Mouse (Mus musculus) limb, embryonic 14.5 days (tissue): ENCODE measurements around the gene Id2. TPM values are rescaled to one million over a fixed set of nuclear protein-coding genes. Genes with fewer than 3 reads are reported as not detected.

Experiments
- ATAC-seq: fragments of 200-750 bp; cut with Nextera tagmentation; 2 replicates; pipeline ENCODE4 v1.8.0; 2017; ENCODE audit warnings: low read depth, moderate number of reproducible peaks, moderate TSS enrichment; ENCODE audit not compliant: low FRiP score
- DNase-seq: peaks from one replicate; pipeline ENCODE4 v3.0.0-alpha.2; 2015; ENCODE audit warnings: low spot score
- H3K27ac ChIP-seq: fragments of 300-500 bp; sonication (generic); replicated peaks from 2 replicates; pipeline ENCODE4 v1.5.1; 2014; ENCODE audit warnings: low read depth, mild to moderate bottlenecking, low read length, moderate library complexity, mixed read lengths
- H3K27me3 ChIP-seq: fragments of 300-500 bp; sonication (generic); 2 replicates; pipeline ENCODE4 v1.6.1; 2014; ENCODE audit warnings: low read length, mixed read lengths; ENCODE audit not compliant: control insufficient read depth, insufficient read depth
- H3K36me3 ChIP-seq: fragments of 300-500 bp; sonication (generic); 2 replicates; pipeline ENCODE4 v1.6.1; 2014; ENCODE audit warnings: mild to moderate bottlenecking, low read length, moderate library complexity, mixed read lengths; ENCODE audit not compliant: control insufficient read depth, insufficient read depth
- H3K4me1 ChIP-seq: fragments of 300-500 bp; sonication (generic); 2 replicates; pipeline ENCODE4 v1.6.1; 2014; ENCODE audit warnings: antibody characterized with exemption, low read length, mixed read lengths; ENCODE audit not compliant: control insufficient read depth, insufficient read depth
- H3K4me2 ChIP-seq: fragments of 300-500 bp; sonication (generic); replicated peaks from 2 replicates; pipeline ENCODE4 v1.6.1; 2014; ENCODE audit warnings: low read depth, mild to moderate bottlenecking, low read length, moderate library complexity; ENCODE audit not compliant: severe bottlenecking
- H3K4me3 ChIP-seq: fragments of 300-500 bp; sonication (generic); replicated peaks from 2 replicates; pipeline ENCODE4 v1.5.1; 2014; ENCODE audit warnings: low read length
- H3K9ac ChIP-seq: fragments of 300-500 bp; sonication (generic); 2 replicates; pipeline ENCODE4 v1.6.1; 2014; ENCODE audit warnings: mild to moderate bottlenecking, low read depth, low read length, moderate library complexity; ENCODE audit not compliant: severe bottlenecking
- H3K9me3 ChIP-seq: fragments of 300-500 bp; sonication (generic); 2 replicates; pipeline ENCODE4 v1.6.1; 2016; ENCODE audit warnings: low read length; ENCODE audit not compliant: control insufficient read depth
- POLR2A ChIP-seq: fragments of 200-500 bp; IDR thresholded peaks from 2 replicates; pipeline ENCODE4 v1.8.0; 2012; ENCODE audit warnings: inconsistent platforms, mild to moderate bottlenecking, moderate library complexity, borderline replicate concordance; ENCODE audit not compliant: insufficient read depth, insufficient read length; ENCODE audit errors: extremely low read depth
- WGBS: fragments of 180-500 bp; shearing (Covaris S2); extraction: QIAGEN DNeasy Blood & Tissue Kit; methylation state at CpG from one replicate; pipeline ENCODE4 v1.1.7; 2014; 5-methylcytosine and 5-hydroxymethylcytosine counted together
- polyA plus RNA-seq, 2 experiments: library from polyadenylated mRNA; depleted of rRNA in 1 of 2; stranded (reverse) in 1 of 2; unstranded in 1 of 2; fragments of >200 nt; fragmentation: Nextera tagmentation in 1 of 2; extraction: Ambion mirVana in 1 of 2; gene quantifications; 2 replicates each; pipeline versions ENCODE4 v1.2.1 to v1.2.3; 2012 to 2014

The Id2 gene
- polyA plus RNA-seq, 2 experiments, result 165 to 317 TPM

- no peaks in the 10 kb centered on the region for H3K27me3 ChIP-seq
- no peaks in the 10 kb centered on the region for H3K4me1 ChIP-seq
- H3K27ac ChIP-seq, result no peak overlapping the region
- no peak overlapping the region for H3K4me2 ChIP-seq
- WGBS, result 24% methylated on average over 4 of the region's 4 CpGs
- DNase-seq (no peak), ATAC-seq (no peak)
- H3K9me3 ChIP-seq, result no peaks in the 10 kb centered on the region
- H3K9ac ChIP-seq, result no peak overlapping the region
- H3K36me3 ChIP-seq, result no peaks in the 10 kb centered on the region
- H3K4me3 ChIP-seq, result no peak overlapping the region
- no peak for TF ChIP-seq POLR2A
Measured at GRCm38 (mm10) chr12:25086966-25087365, 10.0 kb downstream of the Id2 start.

- DNase-seq (no peak), ATAC-seq (no peak; the same call in 1 of the 2 replicates)
- TF ChIP-seq POLR2A, result no peak
- Histone ChIP-seq H3K4me3 (no peak overlapping the region), H3K27me3 (no peaks in the 10 kb centered on the region), H3K27ac (no peak overlapping the region), H3K4me2 (peak overlapping the region; percentile 30), H3K4me1 (no peaks in the 10 kb centered on the region), H3K9ac (no peak overlapping the region), H3K36me3 (no peaks in the 10 kb centered on the region), H3K9me3 (no peaks in the 10 kb centered on the region)
- WGBS, result 47% methylated on average over 26 of the region's 26 CpGs
Measured at GRCm38 (mm10) chr12:25083260-25084178, 13.4 kb downstream of the Id2 start.

- Histone ChIP-seq H3K4me1 (no peaks in the 10 kb centered on the region), H3K27ac (no peak overlapping the region), H3K36me3 (no peaks in the 10 kb centered on the region), H3K27me3 (no peaks in the 10 kb centered on the region), H3K4me2 (no peak overlapping the region), H3K4me3 (no peak overlapping the region), H3K9me3 (no peaks in the 10 kb centered on the region), H3K9ac (no peak overlapping the region)
- DNase-seq, result no peak
- ATAC-seq, result no peak
- no peak for TF ChIP-seq POLR2A
- WGBS, result 81% methylated on average over 3 of the region's 3 CpGs
Measured at GRCm38 (mm10) chr12:25074344-25074743, 22.6 kb downstream of the Id2 start.

- H3K9ac ChIP-seq, result no peak overlapping the region
- ATAC-seq (no peak), DNase-seq (no peak)
- TF ChIP-seq POLR2A, result no peak
- no peak overlapping the region for H3K4me3 ChIP-seq
- no peaks in the 10 kb centered on the region for H3K9me3 ChIP-seq
- no peak overlapping the region for H3K27ac ChIP-seq
- H3K4me1 ChIP-seq, result no peaks in the 10 kb centered on the region
- H3K36me3 ChIP-seq, result no peaks in the 10 kb centered on the region
- no peaks in the 10 kb centered on the region for H3K27me3 ChIP-seq
- 87% methylated on average over 4 of the region's 4 CpGs for WGBS
- no peak overlapping the region for H3K4me2 ChIP-seq
Measured at GRCm38 (mm10) chr12:25073374-25073773, 23.6 kb downstream of the Id2 start.

- H3K36me3 ChIP-seq, result peaks cover 14% of the 10 kb centered on the region
- no peaks in the 10 kb centered on the region for H3K9me3 ChIP-seq
- H3K9ac ChIP-seq, result no peak overlapping the region
- no peak overlapping the region for H3K4me3 ChIP-seq
- no peaks in the 10 kb centered on the region for H3K27me3 ChIP-seq
- DNase-seq, result no peak
- no peak for TF ChIP-seq POLR2A
- WGBS, result 71% methylated on average over 6 of the region's 6 CpGs
- no peaks in the 10 kb centered on the region for H3K4me1 ChIP-seq
- ATAC-seq, result no peak
- no peak overlapping the region for H3K27ac ChIP-seq
- no peak overlapping the region for H3K4me2 ChIP-seq
Measured at GRCm38 (mm10) chr12:25062264-25062663, 34.7 kb downstream of the Id2 start.
